Comparison of ENCODE assay signal across 35 mouse cellular contexts in genomic region chr14:20297616-20298015, GRCm38 (mm10). TPM values are rescaled to one million over a fixed set of nuclear protein-coding genes. Genes with fewer than 3 reads are reported as not detected.
DNase-seq lines count a peak whose midpoint lies in the region; ATAC-seq and TF ChIP-seq lines count a peak whose summit lies in the region.
"Had no signal": no experiment of that assay in that cellular context is flagged by ENCODE, and none has a peak within 500 bp of the region (broad histone marks: within the 10 kb centered on the region; RNA-seq: fewer than 3 reads in every experiment).

No protein-coding gene starts in this region.

- H3K27ac ChIP-seq in lung, postnatal 0 days (ENCODE audit: low read length) = no peak overlapping the region
- peak overlapping the region; percentile 1; the same call in 1 of the 2 replicates for H3K27ac ChIP-seq in embryonic fibroblast, embryonic 13.5 days (ENCODE audit: insufficient read depth, low read length)
- H3K27ac ChIP-seq in midbrain, embryonic 14.5 days (replicated peaks; ENCODE audit: low read depth, low read length) = no peak overlapping the region
- H3K27ac ChIP-seq: embryonic facial prominence, embryonic 10.5 days; embryonic facial prominence, embryonic 15.5 days; forebrain, embryonic 13.5 days; hindbrain, embryonic 14.5 days; liver, embryonic 12.5 days; midbrain, embryonic 10.5 days; neural tube, embryonic 12.5 days had no signal

- no peak for TF ChIP-seq POLR2A in embryonic fibroblast, embryonic 13.5 days (IDR thresholded peaks at IDR 0.05; ENCODE audit: low read depth, low read length)

- H3K4me2 ChIP-seq in lung, postnatal 0 days (replicated peaks; ENCODE audit: low read depth, low read length) = no peak overlapping the region
- H3K4me2 ChIP-seq in midbrain, embryonic 14.5 days (ENCODE audit: low read length) = no peak overlapping the region
- H3K4me2 ChIP-seq: embryonic facial prominence, embryonic 15.5 days; forebrain, embryonic 13.5 days; heart, embryonic 11.5 days; hindbrain, embryonic 14.5 days; liver, embryonic 12.5 days; neural tube, embryonic 12.5 days had no signal

- no peaks in the 10 kb centered on the region; the same call in 1 of the 2 replicates for H3K4me1 ChIP-seq in lung, postnatal 0 days (ENCODE audit: insufficient read depth, low read depth, low read length)
- peaks cover 3% of the 10 kb centered on the region; the same call in 1 of the 2 replicates for H3K4me1 ChIP-seq in embryonic fibroblast, embryonic 13.5 days (ENCODE audit: control insufficient read depth, insufficient read depth, low read length)
- peaks cover 7% of the 10 kb centered on the region for H3K4me1 ChIP-seq in midbrain, embryonic 14.5 days (ENCODE audit: control insufficient read depth, insufficient read depth, low read length)

- no peak overlapping the region for H3K4me3 ChIP-seq in lung, postnatal 0 days (ENCODE audit: low read depth, low read length)
- H3K4me3 ChIP-seq in embryonic fibroblast, embryonic 13.5 days (ENCODE audit: insufficient read depth, low read length) = no peak overlapping the region
- no peak overlapping the region for H3K4me3 ChIP-seq in midbrain, embryonic 14.5 days (replicated peaks; ENCODE audit: low read depth, low read length)
- H3K4me3 ChIP-seq: embryonic facial prominence, embryonic 10.5 days; embryonic facial prominence, embryonic 15.5 days; forebrain, embryonic 13.5 days; liver, embryonic 12.5 days; midbrain, embryonic 10.5 days; neural tube, embryonic 12.5 days had no signal

- 87% methylated on average over 3 of the region's 3 CpGs for WGBS in lung, postnatal 0 days
- WGBS in midbrain, embryonic 14.5 days = 85% methylated on average over 3 of the region's 3 CpGs

- TF ChIP-seq EP300 in lung, postnatal 0 days (IDR thresholded peaks at IDR 0.05) = no peak

- ATAC-seq in lung, postnatal 0 days = no peak
- no peak for ATAC-seq in midbrain, embryonic 14.5 days (ENCODE audit: low FRiP score, low TSS enrichment)
- ATAC-seq: activated CD4-positive, CD25-positive, alpha-beta regulatory T cell, adult 4 months; forebrain, embryonic 13.5 days; inflammation-experienced regulatory T-cells, adult 6 months; liver, embryonic 12.5 days; midbrain, embryonic 16.5 days had no signal

- H3K27me3 ChIP-seq in lung, postnatal 0 days (replicated peaks; ENCODE audit: insufficient read depth, low read length) = no peaks in the 10 kb centered on the region
- no peaks in the 10 kb centered on the region for H3K27me3 ChIP-seq in midbrain, embryonic 14.5 days (ENCODE audit: control insufficient read depth, insufficient read depth, low read length)
- H3K27me3 ChIP-seq: embryonic facial prominence, embryonic 15.5 days; forebrain, embryonic 13.5 days; liver, embryonic 12.5 days; neural tube, embryonic 12.5 days had no signal

- TF ChIP-seq CTCF in lung, postnatal 0 days (IDR thresholded peaks at IDR 0.05) = 0 out of 2 replicates have a peak, but pooled peaks have one; percentile 3
- TF ChIP-seq CTCF in embryonic fibroblast, embryonic 13.5 days (IDR thresholded peaks at IDR 0.05; ENCODE audit: borderline replicate concordance, insufficient read depth, low read length) = no peak

- no peak overlapping the region for H3K9ac ChIP-seq in lung, postnatal 0 days (replicated peaks; ENCODE audit: low read depth)
- no peak overlapping the region for H3K9ac ChIP-seq in midbrain, embryonic 14.5 days (replicated peaks; ENCODE audit: low read length)
- H3K9ac ChIP-seq: embryonic facial prominence, embryonic 15.5 days; forebrain, embryonic 13.5 days; hindbrain, embryonic 14.5 days; liver, embryonic 12.5 days; neural tube, embryonic 12.5 days had no signal

- H3K9me3 ChIP-seq in lung, postnatal 0 days (ENCODE audit: low read length) = no peaks in the 10 kb centered on the region
- no peaks in the 10 kb centered on the region for H3K9me3 ChIP-seq in midbrain, embryonic 14.5 days (ENCODE audit: control insufficient read depth, low read length)
- H3K9me3 ChIP-seq: embryonic facial prominence, embryonic 10.5 days; embryonic facial prominence, embryonic 15.5 days; forebrain, embryonic 13.5 days; liver, embryonic 12.5 days; midbrain, embryonic 10.5 days; neural tube, embryonic 12.5 days had no signal

- no peaks in the 10 kb centered on the region for H3K36me3 ChIP-seq in lung, postnatal 0 days (ENCODE audit: insufficient read depth, low read length)
- H3K36me3 ChIP-seq in midbrain, embryonic 14.5 days (ENCODE audit: control insufficient read depth, insufficient read depth, low read length) = no peaks in the 10 kb centered on the region
- H3K36me3 ChIP-seq: embryonic facial prominence, embryonic 10.5 days; embryonic facial prominence, embryonic 15.5 days; liver, embryonic 12.5 days; midbrain, embryonic 10.5 days; neural tube, embryonic 12.5 days had no signal

- DNase-seq in lung, postnatal 0 days (ENCODE audit: low spot score) = no peak
- no peak for DNase-seq in lung, postnatal 25 days (ENCODE audit: low spot score)
- peak; percentile 30 for DNase-seq in NIH3T3 (ENCODE audit: low read depth)
- no peak for DNase-seq in adrenal gland, postnatal 25 days
- no peak for DNase-seq in midbrain, embryonic 14.5 days
- DNase-seq in kidney, postnatal 14 days = no peak
- DNase-seq: cerebellum, adult 18-20 months; cerebellum, postnatal 14 days; gastrocnemius, postnatal 25 days; kidney, adult 8-10 months; kidney, postnatal 10 days; thymus, postnatal 4 days had no signal

RNA-seq across cellular contexts. Expression of gene Nudt13, which starts 3.1 kb away (rescaled TPM):
- polyA plus RNA-seq in lung, postnatal 0 days (2015; fragmentation: Nextera tagmentation; extraction: Ambion mirVana) = 12.6 and 13.0 TPM in 2 replicates
- polyA plus RNA-seq in embryonic fibroblast, embryonic 13.5 days (2011; ENCODE audit: insufficient read length, low read depth, missing spikeins) = 10.4 and 11.1 TPM in 2 replicates
- 41.4 and 59.6 TPM in 2 replicates for total RNA-seq in adrenal gland, postnatal 25 days (2021)
- 10.2 and 10.7 TPM in 2 replicates for polyA plus RNA-seq in midbrain, embryonic 14.5 days (2014; fragmentation: Nextera tagmentation; extraction: Ambion mirVana)

RNA-seq across cellular contexts. Expression of gene Kcnk16, which starts 28.6 kb away (rescaled TPM):
- polyA plus RNA-seq in lung, postnatal 0 days (2015; fragmentation: Nextera tagmentation; extraction: Ambion mirVana) = 0.20 TPM in 1 of 2 replicates, not detected in the other
- not detected in 2 replicates for polyA plus RNA-seq in embryonic fibroblast, embryonic 13.5 days (2011; ENCODE audit: insufficient read length, low read depth, missing spikeins)
- not detected in 2 replicates for total RNA-seq in adrenal gland, postnatal 25 days (2021)
- polyA plus RNA-seq in midbrain, embryonic 14.5 days (2014; fragmentation: Nextera tagmentation; extraction: Ambion mirVana) = not detected in 2 replicates
- total RNA-seq: adrenal gland, adult 2 months; gastrocnemius, postnatal 25 days; hematopoietic stem cell, adult 5-6 weeks; layer of hippocampus, postnatal 14 days; left cerebral cortex, adult 8-10 months; left cerebral cortex, postnatal 36 days; megakaryocyte progenitor cell, adult 5-6 weeks; MEL had no signal
- polyA plus RNA-seq: activated CD4-positive, CD25-positive, alpha-beta regulatory T cell, adult 4 months; adrenal gland, adult 2 months; cortical plate, adult 2 months; forebrain, embryonic 13.5 days; heart, embryonic 11.5 days; heart, embryonic 16.5 days; hindbrain, embryonic 14.5 days; inflammation-experienced regulatory T-cells, adult 6 months; limb, embryonic 14.5 days; midbrain, embryonic 10.5 days; midbrain, embryonic 16.5 days; neural tube, embryonic 12.5 days; testis, adult 2 months had no signal

RNA-seq across cellular contexts. Expression of gene Ecd, which starts 50.3 kb away (rescaled TPM):
- polyA plus RNA-seq in lung, postnatal 0 days (2015; fragmentation: Nextera tagmentation; extraction: Ambion mirVana) = 19.0 and 19.1 TPM in 2 replicates
- polyA plus RNA-seq in embryonic fibroblast, embryonic 13.5 days (2011; ENCODE audit: insufficient read length, low read depth, missing spikeins) = 36.4 and 38.2 TPM in 2 replicates
- 40.3 TPM in 2 replicates for total RNA-seq in adrenal gland, postnatal 25 days (2021)
- 43.7 and 55.1 TPM in 2 replicates for polyA plus RNA-seq in midbrain, embryonic 14.5 days (2014; fragmentation: Nextera tagmentation; extraction: Ambion mirVana)

RNA-seq across cellular contexts. Expression of gene Fam149b, which starts 50.3 kb away (rescaled TPM):
- polyA plus RNA-seq in lung, postnatal 0 days (2015; fragmentation: Nextera tagmentation; extraction: Ambion mirVana) = 14.7 and 16.9 TPM in 2 replicates
- polyA plus RNA-seq in embryonic fibroblast, embryonic 13.5 days (2011; ENCODE audit: insufficient read length, low read depth, missing spikeins) = 34.2 and 39.7 TPM in 2 replicates
- 40.0 and 44.5 TPM in 2 replicates for total RNA-seq in adrenal gland, postnatal 25 days (2021)
- polyA plus RNA-seq in midbrain, embryonic 14.5 days (2014; fragmentation: Nextera tagmentation; extraction: Ambion mirVana) = 37.1 and 46.6 TPM in 2 replicates
